Mouse (Mus musculus): ENCODE measurements around the gene Bcr. TPM values are rescaled to one million over a fixed set of nuclear protein-coding genes. Genes with fewer than 3 reads are reported as not detected.
"Not testable (repeated sequence)": the region's sequence is repeated elsewhere in the genome, so short reads cannot be mapped to it uniquely, and the experiment has no call there.

Gene Bcr
- polyA plus RNA-seq, 1 experiment from 2014 or later = 2.4 TPM

DNA sequence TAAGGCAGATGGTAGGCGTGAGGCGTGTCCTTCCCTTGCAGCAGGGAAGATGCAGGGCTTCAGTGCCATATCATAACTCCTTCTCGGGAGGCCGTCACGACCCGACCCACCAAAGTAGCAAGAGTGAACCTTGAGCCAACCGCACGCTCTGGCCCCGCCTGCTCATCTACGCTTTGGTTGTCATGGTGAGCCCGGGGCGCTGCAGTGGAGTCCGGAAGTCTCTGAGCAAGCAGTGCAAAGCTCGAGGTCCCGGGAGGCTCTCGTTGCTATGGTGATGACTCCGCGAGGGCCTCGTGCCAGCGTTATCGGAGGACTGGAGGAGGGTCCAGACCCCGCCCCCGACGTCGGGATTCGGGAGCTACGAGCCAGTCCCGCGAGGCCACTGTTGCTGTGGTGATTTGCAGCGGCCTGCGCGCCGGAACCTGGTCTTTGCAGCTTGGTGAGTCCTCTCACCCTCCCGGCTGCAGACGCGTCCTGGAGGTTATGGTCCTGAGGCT, 23.5 kb upstream of the Bcr start, which contains the start of gene Rab36:
TSS of gene Rab36 (plus strand) at position 176 of the 497 bp plus-strand sequence.
- peak within 1 kb of the TSS; percentile 41 for H3K4me3 ChIP-seq
- peaks cover 19% of the 10 kb centered on the region for H3K4me1 ChIP-seq
- peak within 1 kb of the TSS; percentile 59 for H3K4me2 ChIP-seq
- H3K36me3 ChIP-seq = no peaks in the 10 kb centered on the region
- ATAC-seq = peak; percentile 88
- H3K27me3 ChIP-seq (replicated peaks) = no peaks in the 10 kb centered on the region
- peak within 1 kb of the TSS; percentile 22; the same call in 1 of the 2 replicates for H3K9ac ChIP-seq
- H3K9me3 ChIP-seq (replicated peaks) = no peaks in the 10 kb centered on the region
- under 1% methylated on average over 36 of the region's 36 CpGs for WGBS (ENCODE audit: insufficient replicate concordance)
- H3K27ac ChIP-seq = peak within 1 kb of the TSS; percentile 25; the same call in 1 of the 2 replicates

DNA sequence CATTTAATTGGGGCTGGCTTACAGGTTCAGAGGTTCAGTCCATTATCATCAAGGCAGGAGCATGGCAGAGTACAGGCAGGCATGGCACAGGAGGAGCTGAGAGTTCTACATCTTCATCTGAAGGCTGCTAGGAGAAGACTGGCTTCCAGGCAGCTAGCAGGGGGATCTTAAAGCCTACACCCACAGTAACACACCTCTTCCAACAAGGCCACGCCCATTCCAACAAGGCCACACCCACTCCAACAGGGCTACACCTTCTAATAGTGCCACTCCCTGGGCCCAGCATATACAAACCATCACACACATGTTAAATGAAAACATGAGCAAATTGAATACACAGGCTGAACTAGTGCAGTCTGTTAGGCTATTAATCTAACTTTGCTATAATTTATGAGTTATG, 18.3 kb upstream of the Bcr start:
- H3K36me3 ChIP-seq; H3K27ac ChIP-seq; H3K4me3 ChIP-seq; H3K27me3 ChIP-seq (replicated peaks); H3K9me3 ChIP-seq (replicated peaks); H3K9ac ChIP-seq; H3K4me2 ChIP-seq: not testable (repeated sequence)
- peak; percentile 69 for ATAC-seq
- 5% methylated on average over 1 of the region's 1 CpGs for WGBS (ENCODE audit: insufficient replicate concordance)
- H3K4me1 ChIP-seq = peaks cover 33% of the 10 kb centered on the region

DNA sequence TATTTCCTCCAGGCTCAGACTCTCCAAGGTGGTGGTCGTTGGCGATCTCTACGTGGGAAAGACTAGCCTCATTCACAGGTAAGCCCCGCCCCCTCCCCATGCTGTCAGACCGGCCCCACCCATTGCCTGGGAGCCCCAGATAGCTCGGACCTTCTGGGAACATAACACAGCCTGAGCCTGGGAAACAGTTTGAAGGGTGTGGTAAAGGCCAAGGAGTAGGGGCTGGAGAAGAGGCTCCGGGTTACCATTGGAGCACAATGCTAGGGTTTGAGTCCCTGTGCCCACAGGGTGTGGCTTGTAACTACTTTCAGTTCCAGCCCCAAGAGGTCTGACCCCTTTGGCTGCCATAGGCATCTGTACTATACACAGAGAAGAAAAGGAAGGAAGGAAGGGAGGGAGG, 15.9 kb upstream of the Bcr start:
- Histone ChIP-seq H3K27ac (no peak overlapping the region), H3K9me3 (replicated peaks) (no peaks in the 10 kb centered on the region), H3K4me2 (peak overlapping the region; percentile 31; the same call in 1 of the 2 replicates), H3K27me3 (replicated peaks) (no peaks in the 10 kb centered on the region), H3K9ac (no peak overlapping the region), H3K36me3 (no peaks in the 10 kb centered on the region), H3K4me1 (peaks cover 27% of the 10 kb centered on the region), H3K4me3 (no peak overlapping the region)
- 13% methylated on average over 7 of the region's 7 CpGs for WGBS (ENCODE audit: insufficient replicate concordance)
- peak; percentile 69 for ATAC-seq

DNA sequence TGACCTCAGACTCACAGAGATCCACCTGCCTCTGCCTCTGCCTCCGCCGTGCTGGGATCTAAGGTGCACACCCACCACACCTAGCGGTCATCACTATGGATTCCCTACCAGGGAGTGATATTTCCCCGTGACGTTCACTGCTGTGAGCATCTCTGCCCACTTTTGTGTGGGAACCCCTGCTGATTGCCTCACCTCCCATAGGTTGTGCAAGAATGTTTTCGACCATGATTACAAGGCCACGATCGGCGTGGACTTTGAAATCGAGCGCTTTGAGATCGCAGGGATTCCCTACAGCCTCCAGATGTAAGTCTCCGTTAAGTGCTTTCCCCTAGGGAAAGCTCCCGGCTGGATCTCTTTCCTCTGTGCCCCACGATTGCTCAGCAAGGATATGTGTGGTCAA, 14.6 kb upstream of the Bcr start:
- Histone ChIP-seq H3K36me3 (no peaks in the 10 kb centered on the region), H3K27me3 (replicated peaks) (0 out of 2 replicates have a peak, but pooled peaks cover 2% of the 10 kb centered on the region), H3K4me1 (peaks cover 27% of the 10 kb centered on the region), H3K4me2 (no peak overlapping the region), H3K27ac (no peak overlapping the region), H3K9me3 (replicated peaks) (no peaks in the 10 kb centered on the region), H3K4me3 (no peak overlapping the region), H3K9ac (no peak overlapping the region)
- no peak for ATAC-seq
- WGBS (ENCODE audit: insufficient replicate concordance) = 80% methylated on average over 15 of the region's 15 CpGs

DNA sequence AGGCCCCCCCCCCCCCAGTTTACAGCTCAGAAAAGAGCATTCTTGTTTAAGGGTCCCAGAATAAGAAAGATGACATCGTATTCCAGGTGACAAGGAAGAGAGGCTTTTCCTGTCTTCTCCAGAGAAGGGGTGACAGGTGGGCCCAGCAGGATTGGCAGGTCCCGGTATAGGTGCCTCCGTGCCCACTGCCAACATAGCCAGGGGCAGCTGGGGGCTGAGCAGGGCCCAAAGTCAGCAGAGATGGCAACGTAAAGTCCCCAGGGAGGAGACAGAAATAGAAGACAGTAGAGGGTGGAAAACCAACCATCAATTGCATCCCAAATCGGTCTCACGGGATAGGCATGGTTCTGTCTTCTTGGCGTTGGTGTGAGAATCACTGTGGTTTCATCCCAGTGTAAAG, 11.7 kb upstream of the Bcr start:
- no peak overlapping the region for H3K4me2 ChIP-seq
- no peak overlapping the region for H3K4me3 ChIP-seq
- 79% methylated on average over 7 of the region's 7 CpGs for WGBS (ENCODE audit: insufficient replicate concordance)

DNA sequence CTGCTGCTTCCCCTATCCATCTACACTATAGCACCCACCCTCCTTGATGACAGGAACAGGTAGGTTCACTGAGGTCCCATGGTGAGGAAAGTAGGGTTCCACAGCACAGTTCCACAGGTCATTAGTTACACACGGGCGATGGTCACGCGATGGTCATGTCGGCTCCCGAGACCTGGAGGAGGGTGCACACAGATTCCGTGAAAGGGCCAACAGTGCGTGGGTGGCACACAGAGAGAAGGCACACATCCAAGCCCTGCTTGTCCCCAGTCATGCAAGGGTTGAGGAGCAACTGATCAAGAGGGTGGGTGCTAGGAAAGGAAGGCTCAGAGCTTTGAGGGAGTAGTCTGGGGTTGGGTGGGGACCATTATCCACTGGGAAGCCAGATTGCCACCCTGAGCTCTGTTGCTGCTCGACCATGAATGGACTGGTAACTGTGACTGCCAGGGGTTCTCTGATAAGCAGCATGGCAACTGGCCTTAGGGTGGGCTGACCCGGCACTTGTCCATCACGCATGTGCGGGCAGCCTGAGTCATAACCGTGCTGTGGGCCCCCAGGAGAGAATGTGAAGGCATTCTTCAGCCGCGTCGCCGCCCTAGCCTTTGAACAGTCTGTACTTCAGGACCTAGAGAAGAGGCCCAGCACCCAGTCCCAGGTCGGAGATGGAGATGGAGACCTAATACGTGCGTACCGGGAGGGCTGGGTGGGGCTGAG, 8.9 kb upstream of the Bcr start:
- Histone ChIP-seq H3K4me3 (no peak overlapping the region), H3K36me3 (no peaks in the 10 kb centered on the region), H3K9me3 (replicated peaks) (no peaks in the 10 kb centered on the region), H3K27ac (no peak overlapping the region), H3K4me1 (peaks cover 28% of the 10 kb centered on the region), H3K9ac (no peak overlapping the region), H3K4me2 (no peak overlapping the region), H3K27me3 (replicated peaks) (peaks cover 15% of the 10 kb centered on the region)
- ATAC-seq = no peak
- WGBS (ENCODE audit: insufficient replicate concordance) = 85% methylated on average over 21 of the region's 21 CpGs

More for the DNA sequence above, 11.7 kb upstream of the Bcr start:
- no peak for ATAC-seq
- H3K27me3 ChIP-seq (replicated peaks) = peaks cover 15% of the 10 kb centered on the region
- no peaks in the 10 kb centered on the region for H3K36me3 ChIP-seq
- H3K4me1 ChIP-seq = peaks cover 25% of the 10 kb centered on the region
- H3K27ac ChIP-seq = no peak overlapping the region
- H3K9ac ChIP-seq = no peak overlapping the region
- no peaks in the 10 kb centered on the region for H3K9me3 ChIP-seq (replicated peaks)

DNA sequence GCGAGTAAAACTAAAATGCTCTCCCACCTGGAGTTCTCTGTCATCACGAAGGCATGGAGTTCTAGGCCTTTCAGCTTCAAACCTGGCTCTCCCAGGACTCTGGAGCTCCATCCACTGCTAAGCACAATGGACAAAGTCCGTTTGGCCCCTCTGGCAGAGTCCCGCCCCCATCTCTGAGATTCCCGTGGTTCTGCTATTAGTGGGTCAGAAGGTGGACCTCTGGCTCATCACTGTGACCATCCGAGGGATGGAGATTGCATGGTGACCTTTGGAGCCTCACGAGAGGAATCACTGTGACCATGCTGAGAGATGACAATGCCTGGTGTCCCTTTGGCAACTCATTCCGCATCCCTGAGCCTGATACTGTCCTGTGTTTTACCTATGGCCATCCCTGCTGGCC, 7.5 kb upstream of the Bcr start:
- H3K36me3 ChIP-seq = no peaks in the 10 kb centered on the region
- H3K4me3 ChIP-seq = no peak overlapping the region
- H3K4me2 ChIP-seq = no peak overlapping the region
- no peak for ATAC-seq
- H3K4me1 ChIP-seq = peaks cover 40% of the 10 kb centered on the region
- no peak overlapping the region for H3K9ac ChIP-seq
- 57% methylated on average over 8 of the region's 8 CpGs for WGBS (ENCODE audit: insufficient replicate concordance)
- H3K27me3 ChIP-seq (replicated peaks) = peaks cover 15% of the 10 kb centered on the region
- H3K27ac ChIP-seq = no peak overlapping the region
- H3K9me3 ChIP-seq (replicated peaks) = no peaks in the 10 kb centered on the region

DNA sequence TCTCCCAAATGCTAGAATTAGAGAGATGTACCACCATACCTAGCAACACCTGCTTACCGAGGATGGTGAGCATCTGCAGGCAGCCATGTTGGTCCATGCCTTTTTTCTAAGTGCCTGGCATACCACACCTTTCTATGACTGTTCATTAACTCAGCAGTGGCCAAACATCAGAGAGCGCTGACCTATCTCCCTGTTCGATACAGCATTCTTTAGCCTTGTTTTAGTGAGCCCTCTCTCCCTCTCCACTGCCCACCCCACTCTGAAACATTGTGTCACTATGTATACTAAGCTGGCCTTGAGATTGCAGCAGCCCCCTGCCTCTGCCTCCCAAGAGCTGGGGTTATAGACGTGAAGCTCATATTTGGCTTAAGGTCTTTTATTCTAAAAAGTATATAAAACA, 6.7 kb upstream of the Bcr start:
- 64% methylated on average over 4 of the region's 4 CpGs for WGBS (ENCODE audit: insufficient replicate concordance)
- H3K27me3 ChIP-seq (replicated peaks) = peaks cover 18% of the 10 kb centered on the region
- no peak overlapping the region for H3K4me2 ChIP-seq
- H3K4me1 ChIP-seq = peaks cover 40% of the 10 kb centered on the region
- ATAC-seq = peak; percentile 37; the same call in 1 of the 2 replicates
- H3K27ac ChIP-seq = no peak overlapping the region; the same call in 1 of the 2 replicates
- H3K9me3 ChIP-seq (replicated peaks) = no peaks in the 10 kb centered on the region
- H3K4me3 ChIP-seq = no peak overlapping the region
- no peaks in the 10 kb centered on the region for H3K36me3 ChIP-seq
- no peak overlapping the region for H3K9ac ChIP-seq

DNA sequence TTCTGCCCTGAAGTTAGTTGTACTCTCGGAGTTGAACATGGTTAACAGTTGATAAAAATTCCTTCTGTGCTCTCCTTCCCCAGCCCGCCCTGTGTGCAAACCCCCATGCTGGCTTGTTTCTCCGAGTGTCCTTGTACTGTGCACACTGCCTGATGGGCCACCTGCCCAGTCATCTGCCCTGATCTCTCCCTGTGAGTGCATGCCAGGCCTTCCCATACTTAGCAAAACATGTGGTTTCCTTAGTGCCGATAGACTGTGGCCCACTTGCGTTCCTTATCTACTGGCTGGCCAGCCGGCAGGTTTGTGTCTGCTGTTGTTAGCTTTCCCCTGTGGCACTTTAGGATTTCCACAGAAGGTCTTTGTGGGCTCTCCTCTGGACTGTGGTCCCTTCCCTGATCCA, 6.3 kb upstream of the Bcr start:
- no peak overlapping the region for H3K9ac ChIP-seq
- no peaks in the 10 kb centered on the region for H3K9me3 ChIP-seq (replicated peaks)
- no peaks in the 10 kb centered on the region for H3K36me3 ChIP-seq
- H3K4me3 ChIP-seq = no peak overlapping the region
- H3K4me2 ChIP-seq = no peak overlapping the region
- peaks cover 19% of the 10 kb centered on the region for H3K27me3 ChIP-seq (replicated peaks)
- ATAC-seq = no peak
- 18% methylated on average over 6 of the region's 6 CpGs for WGBS (ENCODE audit: insufficient replicate concordance)
- H3K4me1 ChIP-seq = peaks cover 45% of the 10 kb centered on the region
- no peak overlapping the region for H3K27ac ChIP-seq

DNA sequence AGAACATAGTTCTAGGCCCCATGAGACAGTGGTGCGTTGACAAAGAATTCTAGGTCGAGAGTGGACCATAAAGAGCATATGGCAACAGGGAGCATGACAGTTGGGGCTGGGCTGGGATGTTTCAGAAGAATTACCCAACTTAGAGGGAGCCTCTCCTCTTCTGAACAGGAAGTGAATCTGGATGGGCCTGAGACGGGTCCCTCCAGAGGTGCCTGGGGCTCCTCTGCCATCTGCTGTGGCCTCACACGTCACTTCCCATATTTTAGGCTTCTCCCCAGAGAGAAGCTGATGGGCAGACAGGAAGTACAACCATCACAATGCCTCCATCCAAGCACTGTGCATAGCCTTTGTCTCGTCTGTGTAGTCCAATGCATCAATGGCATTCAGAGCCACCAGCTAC, 4.7 kb upstream of the Bcr start:
- 49% methylated on average over 5 of the region's 5 CpGs for WGBS (ENCODE audit: insufficient replicate concordance)
- no peak overlapping the region for H3K27ac ChIP-seq

DNA sequence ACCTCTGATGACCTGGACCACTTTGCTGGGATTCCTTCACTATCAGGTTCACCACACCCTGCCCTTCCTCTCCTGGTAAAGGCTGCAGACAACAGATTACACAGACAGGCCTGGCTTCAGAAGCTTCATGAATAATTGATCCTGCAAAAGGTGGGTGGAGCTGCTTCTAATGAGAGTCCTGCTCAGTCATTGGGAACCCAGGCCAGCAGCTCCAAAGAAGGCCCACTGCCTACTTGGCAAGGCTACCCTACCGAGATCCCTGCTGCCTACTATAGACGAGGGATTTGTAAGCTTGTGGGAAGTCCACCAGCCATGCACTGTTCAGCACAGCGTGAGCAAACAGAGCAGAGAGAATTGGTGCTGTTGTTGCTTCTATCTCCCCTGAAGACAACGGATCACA, 4.1 kb upstream of the Bcr start:
- Histone ChIP-seq H3K4me1 (peaks cover 64% of the 10 kb centered on the region), H3K9me3 (replicated peaks) (no peaks in the 10 kb centered on the region), H3K9ac (no peak overlapping the region), H3K36me3 (no peaks in the 10 kb centered on the region), H3K4me2 (no peak overlapping the region), H3K27me3 (replicated peaks) (peaks cover 32% of the 10 kb centered on the region), H3K4me3 (no peak overlapping the region), H3K27ac (no peak overlapping the region)
- peak; percentile 33; the same call in 1 of the 2 replicates for ATAC-seq
- WGBS (ENCODE audit: insufficient replicate concordance) = 27% methylated on average over 4 of the region's 4 CpGs

More for the DNA sequence above, 4.7 kb upstream of the Bcr start:
- H3K4me1 ChIP-seq = peaks cover 58% of the 10 kb centered on the region
- H3K4me3 ChIP-seq = no peak overlapping the region
- no peak overlapping the region for H3K9ac ChIP-seq
- no peaks in the 10 kb centered on the region for H3K36me3 ChIP-seq
- no peak for ATAC-seq
- no peaks in the 10 kb centered on the region for H3K9me3 ChIP-seq (replicated peaks)
- H3K4me2 ChIP-seq = no peak overlapping the region
- peaks cover 32% of the 10 kb centered on the region for H3K27me3 ChIP-seq (replicated peaks)

DNA sequence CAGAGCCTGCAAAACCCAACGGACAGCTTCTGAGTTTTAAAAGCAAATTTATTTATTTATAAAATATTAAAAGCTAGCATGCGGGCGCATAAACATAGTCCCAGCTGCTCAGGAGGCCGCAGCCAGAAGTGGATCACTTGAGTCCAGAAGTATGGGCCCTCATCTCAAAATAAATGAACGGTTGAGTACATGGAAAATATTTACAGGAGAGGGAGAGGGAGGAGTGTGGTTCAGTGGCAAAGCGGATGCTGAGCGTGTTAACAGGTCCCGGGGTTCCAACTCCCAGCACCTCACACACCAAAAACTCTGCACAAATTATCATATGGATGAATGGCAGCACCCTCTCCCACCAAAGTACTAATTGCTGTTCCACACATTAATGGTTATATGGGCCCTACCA, 2.1 kb upstream of the Bcr start:
- WGBS (ENCODE audit: insufficient replicate concordance) = 73% methylated on average over 8 of the region's 8 CpGs
- H3K27ac ChIP-seq = no peak overlapping the region
- H3K4me3 ChIP-seq = no peak overlapping the region
- peaks cover 81% of the 10 kb centered on the region for H3K4me1 ChIP-seq
- peaks cover 45% of the 10 kb centered on the region for H3K27me3 ChIP-seq (replicated peaks)
- H3K36me3 ChIP-seq = no peaks in the 10 kb centered on the region
- H3K9me3 ChIP-seq (replicated peaks) = no peaks in the 10 kb centered on the region
- no peak overlapping the region for H3K4me2 ChIP-seq
- no peak overlapping the region for H3K9ac ChIP-seq
- no peak for ATAC-seq

Measured in liver, embryonic 12.5 days (tissue).